Mouse (Mus musculus) ovary, postnatal 36 days (tissue): ENCODE results near the gene Rchy1.
"Not testable (repeated sequence)": the region's sequence is repeated elsewhere in the genome, so short reads cannot be mapped to it uniquely, and the experiment has no call there.

Source experiments
- DNase-seq: peaks from one replicate; pipeline ENCODE4 v3.0.0; 2022; ENCODE audit warnings: low spot score, mixed read lengths

The Rchy1 gene

GRCm38 (mm10) chr5:91959986-91960385, 2.9 kb downstream of the Rchy1 start:
- DNase-seq = no peak

DNA sequence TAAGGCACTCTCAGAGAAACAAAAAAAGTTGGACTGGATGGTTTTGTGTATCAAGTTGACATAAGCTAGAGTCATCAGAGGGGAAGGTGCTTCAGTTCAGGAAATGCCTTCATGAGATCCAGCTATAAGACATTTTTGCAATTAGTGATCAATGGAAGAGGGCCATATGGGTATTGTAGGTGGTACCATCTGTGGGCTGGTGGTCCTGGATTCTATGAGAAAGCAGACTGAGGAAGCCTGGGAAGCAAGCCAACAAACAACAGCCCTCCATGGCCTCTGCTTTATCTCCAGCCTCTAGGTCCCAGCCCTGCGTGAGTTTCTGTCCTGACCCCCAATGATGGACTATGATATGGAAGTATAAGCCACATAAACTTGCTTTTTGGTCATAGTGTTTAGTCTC, 3.8 kb downstream of the Rchy1 start:
- no peak for DNase-seq

- no peak for DNase-seq
Observed at GRCm38 (mm10) chr5:91956991-91957760, 5.7 kb downstream of the Rchy1 start.

GRCm38 (mm10) chr5:91951404-91951803, 11.5 kb downstream of the Rchy1 start:
- no peak for DNase-seq

DNA sequence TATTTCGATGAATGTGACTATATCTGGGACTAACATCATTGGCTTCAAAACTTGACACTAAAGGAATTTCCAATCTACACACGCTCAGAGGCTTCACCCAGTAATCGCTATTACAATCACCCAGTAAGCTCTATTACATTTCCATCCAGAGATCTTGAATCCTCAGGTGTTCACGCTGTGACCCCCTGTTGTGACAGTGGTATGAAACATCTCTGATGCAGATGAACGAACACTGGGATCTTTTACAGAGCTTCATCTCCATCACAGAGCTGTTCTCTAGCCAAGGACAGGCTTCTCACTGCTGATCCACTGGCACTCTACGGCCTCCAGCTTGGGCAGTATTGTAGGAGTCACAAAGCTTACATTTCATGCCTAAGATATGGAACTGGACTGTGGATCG, 13.4 kb downstream of the Rchy1 start:
- no peak for DNase-seq

DNA sequence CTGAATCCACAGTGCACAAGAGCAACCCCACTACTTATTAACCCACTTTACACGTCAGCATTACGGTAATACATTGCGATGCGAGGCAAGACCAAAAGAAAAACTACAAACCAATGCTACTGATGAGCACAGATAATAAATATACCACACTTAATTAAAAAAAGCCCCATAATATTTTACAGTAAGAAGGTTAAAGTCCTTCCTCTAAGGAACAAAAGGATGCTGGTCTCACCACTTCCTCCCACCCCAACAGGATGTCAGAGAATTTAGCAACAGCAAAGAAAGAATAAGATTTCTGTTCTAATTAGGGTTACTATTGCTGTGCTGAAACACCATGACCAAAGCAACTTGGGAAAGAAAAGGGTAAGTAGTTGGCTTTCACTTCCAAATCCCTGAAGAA, 15.9 kb downstream of the Rchy1 start:
- no peak for DNase-seq

GRCm38 (mm10) chr5:91945609-91946008, 17.3 kb downstream of the Rchy1 start:
- DNase-seq = not testable (repeated sequence)

- DNase-seq = no peak
Observed at GRCm38 (mm10) chr5:91913231-91913630, 49.6 kb downstream of the Rchy1 start.

GRCm38 (mm10) chr5:91911384-91912106, 51.3 kb downstream of the Rchy1 start:
- no peak for DNase-seq

- no peak for DNase-seq
Observed at GRCm38 (mm10) chr5:91910616-91911015, 52.3 kb downstream of the Rchy1 start.

DNA sequence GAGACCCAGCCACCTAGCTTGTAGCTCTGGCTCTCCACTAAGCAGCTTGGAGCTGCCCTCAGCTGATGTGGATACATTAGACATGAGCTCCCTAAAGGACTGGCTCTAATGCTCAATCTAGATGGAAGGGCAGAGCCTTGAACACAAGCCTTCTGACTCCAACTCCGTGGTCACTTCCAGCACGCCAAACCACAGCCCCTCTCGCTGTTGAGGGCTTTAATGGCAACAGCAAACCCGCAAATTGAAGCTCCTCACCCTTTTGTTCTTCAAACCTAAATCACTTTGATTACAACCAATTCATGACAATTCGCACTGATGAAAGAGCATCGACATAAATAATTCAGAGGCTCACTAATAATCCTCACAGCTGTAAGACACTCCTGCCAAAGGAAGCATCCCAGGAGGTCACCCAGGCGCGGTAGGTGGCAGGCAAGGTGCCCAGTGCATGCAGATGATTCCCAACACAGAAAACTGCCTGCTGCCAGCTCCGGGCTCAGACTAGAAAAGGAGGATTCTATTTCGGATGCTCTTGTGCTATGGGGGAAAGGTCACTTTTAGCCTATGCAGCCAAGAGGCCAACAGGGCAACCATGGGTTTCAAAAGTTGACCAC, 53.8 kb downstream of the Rchy1 start:
- no peak for DNase-seq
